In the genomic region with DNA sequence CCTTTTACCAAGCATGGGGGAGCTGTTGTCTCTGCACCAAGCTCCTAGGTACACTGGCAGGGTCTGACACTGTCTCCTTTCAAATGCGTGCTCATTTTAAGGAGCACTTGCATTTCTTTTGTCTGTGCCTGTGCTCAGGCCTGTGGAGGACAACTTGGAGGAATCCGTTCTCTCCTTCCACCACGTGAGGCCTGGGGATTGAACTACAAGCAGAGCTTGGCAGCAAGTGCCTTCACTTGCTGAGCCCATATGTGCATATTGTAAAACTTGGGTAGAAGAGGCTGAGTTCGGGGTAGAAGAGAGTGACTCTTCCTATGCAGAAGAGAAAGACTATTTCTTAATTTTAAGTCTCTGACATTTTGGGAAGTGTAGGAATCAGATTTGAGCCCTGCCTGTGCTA, we compare ENCODE assay signal across 22 mouse cellular contexts.
DNase-seq lines count a peak whose midpoint lies in the region; ATAC-seq lines count a peak whose summit lies in the region.
"Had no signal": no experiment of that assay in that cellular context is flagged by ENCODE, and none has a peak within 500 bp of the region (broad histone marks: within the 10 kb centered on the region; RNA-seq: fewer than 3 reads in every experiment).

No protein-coding gene starts in this region.

- 46% methylated on average over 4 of the region's 4 CpGs for WGBS in forebrain, embryonic 16.5 days

- H3K27me3 ChIP-seq in forebrain, embryonic 16.5 days (replicated peaks; ENCODE audit: control insufficient read depth, insufficient read depth, low read length), result no peaks in the 10 kb centered on the region
- H3K27me3 ChIP-seq: embryonic facial prominence, embryonic 13.5 days; embryonic facial prominence, embryonic 15.5 days; forebrain, embryonic 13.5 days; Patski had no signal

- no peak overlapping the region for H3K27ac ChIP-seq in forebrain, embryonic 16.5 days (ENCODE audit: low read length)
- H3K27ac ChIP-seq: embryonic facial prominence, embryonic 13.5 days; embryonic facial prominence, embryonic 15.5 days; forebrain, embryonic 13.5 days; gastrocnemius, adult 2 months had no signal

- H3K9ac ChIP-seq in forebrain, embryonic 16.5 days (replicated peaks; ENCODE audit: low read depth, low read length), result no peak overlapping the region
- H3K9ac ChIP-seq: embryonic facial prominence, embryonic 13.5 days; embryonic facial prominence, embryonic 15.5 days; forebrain, embryonic 13.5 days had no signal

- no peaks in the 10 kb centered on the region for H3K9me3 ChIP-seq in forebrain, embryonic 16.5 days (ENCODE audit: control insufficient read depth, low read length)
- H3K9me3 ChIP-seq: embryonic facial prominence, embryonic 13.5 days; embryonic facial prominence, embryonic 15.5 days; forebrain, embryonic 13.5 days; G1E had no signal

- no peaks in the 10 kb centered on the region; the same call in 1 of the 2 replicates for H3K36me3 ChIP-seq in forebrain, embryonic 16.5 days (ENCODE audit: control insufficient read depth, insufficient read depth)
- H3K36me3 ChIP-seq: embryonic facial prominence, embryonic 15.5 days had no signal

- no peak overlapping the region for H3K4me3 ChIP-seq in forebrain, embryonic 16.5 days (replicated peaks; ENCODE audit: low read length)
- H3K4me3 ChIP-seq: embryonic facial prominence, embryonic 13.5 days; embryonic facial prominence, embryonic 15.5 days; erythroblast, embryonic 14.5 days; forebrain, embryonic 13.5 days; gastrocnemius, adult 2 months had no signal

- ATAC-seq in forebrain, embryonic 16.5 days, result no peak
- ATAC-seq: activated CD4-positive, CD25-positive, alpha-beta regulatory T cell, adult 4 months; forebrain, embryonic 13.5 days; Patski had no signal

- peak; percentile 37 to 52 for DNase-seq in cerebellum, postnatal 25 days
- no peak for DNase-seq in cerebellum, adult 9-10 months
- DNase-seq in ES-CJ7 (ENCODE audit: low read depth, low spot score) (peak; percentile 14), ZHBTc4 (ENCODE audit: low read depth, low spot score) (peak; percentile 47)
- no peak for DNase-seq in right cerebral cortex, postnatal 25 days
- DNase-seq: adrenal gland, adult 8-10 months; adrenal gland, postnatal 14 days; adrenal gland, postnatal 36 days; B cell, adult 2 months; cerebellum, adult 11 months; cerebellum, adult 8-10 months; cerebellum, postnatal 36 days; embryo, embryonic 11 days; gastrocnemius, adult 2 months had no signal

- H3K4me1 ChIP-seq in forebrain, embryonic 16.5 days (replicated peaks; ENCODE audit: control insufficient read depth, insufficient read depth, low read length), result 0 out of 2 replicates have a peak, but pooled peaks cover 2% of the 10 kb centered on the region
- H3K4me1 ChIP-seq: embryonic facial prominence, embryonic 15.5 days had no signal

- no peak overlapping the region for H3K4me2 ChIP-seq in forebrain, embryonic 16.5 days (ENCODE audit: low read length)
- H3K4me2 ChIP-seq: embryonic facial prominence, embryonic 13.5 days; embryonic facial prominence, embryonic 15.5 days; forebrain, embryonic 13.5 days had no signal

Comparison
In these comparisons a context has a peak if more than half of its experiments do, and no peak if none do; other contexts are left out.
1. DNase-seq: peak in cerebellum, postnatal 25 days (2 of 2), ES-CJ7 (single experiment) and ZHBTc4 (single experiment); none in cerebellum, adult 9-10 months (single experiment) and right cerebral cortex, postnatal 25 days (single experiment).